Mouse (Mus musculus): ENCODE data around the gene Olfr1045. TPM values are rescaled to one million over a fixed set of nuclear protein-coding genes. Genes with fewer than 3 reads are reported as not detected.
"Not testable (repeated sequence)": the region's sequence is repeated elsewhere in the genome, so short reads cannot be mapped to it uniquely, and the experiment has no call there.

Olfr1045 gene
- not detected in 2 replicates for polyA plus RNA-seq (2015; fragmentation: Nextera tagmentation; extraction: Ambion mirVana)

DNA sequence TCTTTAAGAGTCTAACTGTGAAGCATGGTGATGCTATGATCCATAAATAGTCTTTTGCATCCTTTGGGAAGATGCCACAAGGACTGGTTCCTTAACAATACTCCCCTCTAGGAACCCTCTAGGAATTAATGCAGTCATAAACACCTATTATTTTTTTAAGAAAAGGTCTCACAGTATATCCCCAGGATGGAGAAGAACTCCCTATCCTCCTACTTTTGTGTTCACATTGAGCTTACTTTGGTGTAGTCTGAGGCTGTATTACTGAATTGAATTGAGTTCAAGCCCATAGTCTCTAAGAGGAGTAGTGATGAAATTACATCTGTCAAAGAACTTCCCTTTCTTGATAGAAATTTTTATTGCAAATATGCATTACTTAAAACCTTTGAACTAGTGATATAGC is at the start of gene Olfr1045:
TSS of gene Olfr1045 (minus strand) at position 101 of the 400 bp plus-strand sequence.
- no peak for ATAC-seq (replicated peaks)
- no peaks in the 10 kb centered on the region for H3K36me3 ChIP-seq (replicated peaks)
- no peaks in the 10 kb centered on the region for H3K4me1 ChIP-seq
- H3K27ac ChIP-seq, result no peak within 1 kb of the TSS
- H3K27me3 ChIP-seq (replicated peaks), result no peaks in the 10 kb centered on the region
- no peak within 1 kb of the TSS for H3K4me2 ChIP-seq
- no peak within 1 kb of the TSS for H3K9ac ChIP-seq
- H3K9me3 ChIP-seq, result no peaks in the 10 kb centered on the region
- no peak within 1 kb of the TSS for H3K4me3 ChIP-seq

- H3K27me3 ChIP-seq (replicated peaks), result no peaks in the 10 kb centered on the region
- H3K36me3 ChIP-seq (replicated peaks), result no peaks in the 10 kb centered on the region
- no peak within 1 kb of the TSS for H3K27ac ChIP-seq
- H3K4me3 ChIP-seq, result no peak within 1 kb of the TSS
- no peak for ATAC-seq (replicated peaks)
- H3K4me1 ChIP-seq, result no peaks in the 10 kb centered on the region
- H3K4me2 ChIP-seq, result no peak within 1 kb of the TSS
- no peaks in the 10 kb centered on the region for H3K9me3 ChIP-seq
- no peak within 1 kb of the TSS for H3K9ac ChIP-seq
These were observed 37.4 kb upstream of the Olfr1045 start, which contains the start of gene Olfr1048 for GRCm38 (mm10) chr2:86240189-86240588. TSS of gene Olfr1048 (minus strand) at chr2:86240289.

DNA sequence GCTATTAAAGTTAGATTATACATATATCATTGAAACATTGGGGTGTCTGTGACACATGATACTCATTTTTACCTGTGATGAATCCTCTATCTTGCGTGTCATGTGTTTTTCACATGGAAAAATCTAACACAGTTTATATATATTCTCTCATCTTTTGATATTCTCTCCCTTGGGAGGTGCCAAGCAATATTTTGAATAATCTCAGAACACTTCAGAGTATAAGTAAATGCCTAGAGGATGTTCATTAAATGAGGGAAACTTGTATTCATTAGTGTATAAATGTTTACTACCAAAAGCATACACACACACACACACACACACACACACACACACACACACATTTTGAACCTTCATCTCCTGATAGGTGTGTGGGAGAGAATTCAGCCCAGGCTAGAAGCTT is 28.5 kb upstream of the Olfr1045 start, which contains the start of gene Olfr1047:
TSS of gene Olfr1047 (minus strand) at position 101 of the 400 bp plus-strand sequence.
- no peaks in the 10 kb centered on the region for H3K9me3 ChIP-seq
- 98% methylated on average over 1 of the region's 1 CpGs for WGBS
- ATAC-seq (replicated peaks), result no peak
- H3K27ac ChIP-seq, result no peak within 1 kb of the TSS
- H3K36me3 ChIP-seq (replicated peaks), result no peaks in the 10 kb centered on the region
- H3K9ac ChIP-seq, result no peak within 1 kb of the TSS
- no peaks in the 10 kb centered on the region for H3K4me1 ChIP-seq
- no peak within 1 kb of the TSS for H3K4me2 ChIP-seq
- H3K4me3 ChIP-seq, result no peak within 1 kb of the TSS
- no peaks in the 10 kb centered on the region for H3K27me3 ChIP-seq (replicated peaks)

DNA sequence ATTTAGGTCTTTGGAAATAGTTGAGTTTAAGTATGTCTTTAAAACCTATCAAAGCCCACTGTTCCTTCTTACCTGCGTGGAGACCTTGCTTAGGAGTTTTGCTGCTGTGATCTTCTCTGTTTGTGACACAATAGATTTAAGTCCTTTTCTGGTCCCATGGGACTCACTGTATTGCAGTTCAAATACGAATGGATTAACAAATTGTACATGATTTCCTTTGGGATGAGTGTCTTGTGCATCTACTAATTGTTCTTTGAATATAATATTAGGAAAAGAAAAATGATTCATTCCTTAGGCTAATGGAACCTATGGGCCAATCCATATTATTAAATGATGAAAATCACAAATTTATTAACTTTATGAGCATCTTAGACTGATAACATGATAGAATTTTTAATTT is 16.4 kb upstream of the Olfr1045 start, which contains the start of gene Olfr1046:
TSS of gene Olfr1046 (minus strand) at position 101 of the 400 bp plus-strand sequence.
- 71% methylated on average over 2 of the region's 2 CpGs for WGBS
- H3K36me3 ChIP-seq (replicated peaks), result no peaks in the 10 kb centered on the region
- no peak for ATAC-seq (replicated peaks)
- H3K9me3 ChIP-seq, result no peaks in the 10 kb centered on the region
- no peak within 1 kb of the TSS for H3K9ac ChIP-seq
- no peaks in the 10 kb centered on the region for H3K27me3 ChIP-seq (replicated peaks)
- no peaks in the 10 kb centered on the region for H3K4me1 ChIP-seq
- H3K4me2 ChIP-seq, result no peak within 1 kb of the TSS
- H3K27ac ChIP-seq, result no peak within 1 kb of the TSS
- no peak within 1 kb of the TSS for H3K4me3 ChIP-seq

DNA sequence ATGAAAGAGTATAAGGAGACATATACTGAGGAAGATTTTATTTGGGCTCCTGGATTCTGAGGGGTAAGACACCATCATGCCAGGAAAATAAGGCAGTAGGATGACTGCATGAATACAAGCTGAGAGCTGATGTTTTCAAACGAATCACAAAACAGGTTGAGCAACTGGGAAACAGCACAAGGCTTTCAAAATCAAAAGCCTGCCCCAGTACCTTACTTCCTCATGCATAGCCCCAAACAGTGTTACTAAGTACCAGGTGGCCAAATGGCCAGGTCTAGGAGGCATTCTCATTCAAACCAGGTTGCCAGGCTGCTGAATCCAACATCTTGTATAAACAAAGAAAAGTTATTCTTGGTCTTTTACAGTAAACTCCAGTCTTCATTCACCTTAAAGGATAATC is 6.9 kb downstream of the Olfr1045 start:
- Histone ChIP-seq H3K27ac (no peak overlapping the region), H3K9ac (no peak overlapping the region), H3K4me2 (no peak overlapping the region), H3K27me3 (replicated peaks) (no peaks in the 10 kb centered on the region), H3K36me3 (replicated peaks) (no peaks in the 10 kb centered on the region), H3K4me3 (no peak overlapping the region), H3K9me3 (no peaks in the 10 kb centered on the region), H3K4me1 (no peaks in the 10 kb centered on the region)
- no peak for ATAC-seq (replicated peaks)
- WGBS, result 50% methylated on average over 1 of the region's 1 CpGs

- no peak within 1 kb of the TSS for H3K9ac ChIP-seq
- H3K36me3 ChIP-seq (replicated peaks), result no peaks in the 10 kb centered on the region
- ATAC-seq (replicated peaks), result no peak
- H3K27ac ChIP-seq, result no peak within 1 kb of the TSS
- no peaks in the 10 kb centered on the region for H3K27me3 ChIP-seq (replicated peaks)
- no peaks in the 10 kb centered on the region for H3K4me1 ChIP-seq
- no peak within 1 kb of the TSS for H3K4me2 ChIP-seq
- H3K4me3 ChIP-seq, result no peak within 1 kb of the TSS
- H3K9me3 ChIP-seq, result no peaks in the 10 kb centered on the region
These were observed 17.2 kb downstream of the Olfr1045 start, which contains the start of gene Olfr52 for GRCm38 (mm10) chr2:86185583-86185982. TSS of gene Olfr52 (minus strand) at chr2:86185683.

- H3K4me1 ChIP-seq, result no peaks in the 10 kb centered on the region
- no peaks in the 10 kb centered on the region for H3K27me3 ChIP-seq (replicated peaks)
- no peak overlapping the region for H3K9ac ChIP-seq
- no peak overlapping the region for H3K27ac ChIP-seq
- H3K9me3 ChIP-seq, result no peaks in the 10 kb centered on the region
- WGBS, result 80% methylated on average over 3 of the region's 3 CpGs
- no peak for ATAC-seq (replicated peaks)
- H3K36me3 ChIP-seq (replicated peaks), result no peaks in the 10 kb centered on the region
- no peak overlapping the region for H3K4me2 ChIP-seq
- no peak overlapping the region for H3K4me3 ChIP-seq
These were observed 22.9 kb downstream of the Olfr1045 start for GRCm38 (mm10) chr2:86179950-86180349.

- Histone ChIP-seq H3K9ac (no peak within 1 kb of the TSS), H3K4me2 (no peak within 1 kb of the TSS), H3K4me3 (no peak within 1 kb of the TSS), H3K27me3 (replicated peaks) (no peaks in the 10 kb centered on the region), H3K4me1 (no peaks in the 10 kb centered on the region), H3K27ac (no peak within 1 kb of the TSS), H3K36me3 (replicated peaks) (no peaks in the 10 kb centered on the region), H3K9me3 (no peaks in the 10 kb centered on the region)
- no peak for ATAC-seq (replicated peaks)
These were observed 25.1 kb downstream of the Olfr1045 start, which contains the start of gene Olfr1044 for GRCm38 (mm10) chr2:86177720-86178119. TSS of gene Olfr1044 (minus strand) at chr2:86177820.

DNA sequence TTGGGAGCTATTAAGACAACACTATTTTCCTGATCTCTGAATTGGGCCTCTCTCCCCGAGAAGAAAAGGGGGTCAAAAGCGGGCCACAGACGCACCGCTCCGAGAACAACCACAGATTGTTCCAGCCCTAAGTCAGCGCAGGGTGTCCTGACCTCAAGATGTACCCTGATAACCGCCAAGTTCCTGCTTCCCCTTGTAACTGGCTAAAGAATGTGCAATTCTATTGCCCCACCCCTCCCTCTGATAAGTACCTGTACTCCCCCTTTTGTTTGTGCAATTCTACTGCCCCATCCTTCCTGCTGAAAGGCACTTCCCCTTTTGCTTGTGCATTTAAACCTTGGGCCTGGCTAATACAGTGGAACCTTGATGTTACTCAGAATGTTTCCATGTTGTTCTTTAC is 27.4 kb downstream of the Olfr1045 start:
- H3K36me3 ChIP-seq (replicated peaks); H3K4me3 ChIP-seq; H3K4me1 ChIP-seq; H3K9me3 ChIP-seq; H3K27me3 ChIP-seq (replicated peaks); H3K4me2 ChIP-seq; ATAC-seq (replicated peaks); H3K9ac ChIP-seq; H3K27ac ChIP-seq: not testable (repeated sequence)
- 98% methylated on average over 7 of the region's 7 CpGs for WGBS

DNA sequence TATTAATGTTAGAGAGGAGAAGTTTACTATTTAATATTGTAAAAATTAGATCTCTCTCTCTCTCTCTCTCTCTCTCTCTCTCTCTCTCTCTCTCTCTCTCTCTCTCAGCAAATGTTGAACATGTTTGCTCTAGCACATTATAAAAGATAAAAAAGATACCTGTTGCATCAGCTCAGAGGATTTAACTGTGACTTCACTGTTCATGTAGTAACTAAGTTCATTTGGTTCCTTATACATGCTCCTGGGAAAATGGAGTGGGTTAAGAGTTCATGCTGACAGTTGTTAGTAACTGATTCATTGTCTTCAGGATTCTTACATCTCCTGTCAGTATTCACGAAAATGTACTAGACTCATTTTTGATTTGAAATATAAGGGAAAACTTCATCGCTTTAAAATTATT is 35.4 kb downstream of the Olfr1045 start, which contains the start of gene Olfr1043:
TSS of gene Olfr1043 (minus strand) at position 101 of the 400 bp plus-strand sequence.
- no peak within 1 kb of the TSS for H3K4me2 ChIP-seq
- no peaks in the 10 kb centered on the region for H3K9me3 ChIP-seq
- no peak within 1 kb of the TSS for H3K9ac ChIP-seq
- no peak within 1 kb of the TSS for H3K4me3 ChIP-seq
- H3K36me3 ChIP-seq (replicated peaks), result no peaks in the 10 kb centered on the region
- ATAC-seq (replicated peaks), result no peak
- WGBS, result 87% methylated on average over 2 of the region's 2 CpGs
- no peaks in the 10 kb centered on the region for H3K4me1 ChIP-seq
- no peak within 1 kb of the TSS for H3K27ac ChIP-seq
- no peaks in the 10 kb centered on the region for H3K27me3 ChIP-seq (replicated peaks)

DNA sequence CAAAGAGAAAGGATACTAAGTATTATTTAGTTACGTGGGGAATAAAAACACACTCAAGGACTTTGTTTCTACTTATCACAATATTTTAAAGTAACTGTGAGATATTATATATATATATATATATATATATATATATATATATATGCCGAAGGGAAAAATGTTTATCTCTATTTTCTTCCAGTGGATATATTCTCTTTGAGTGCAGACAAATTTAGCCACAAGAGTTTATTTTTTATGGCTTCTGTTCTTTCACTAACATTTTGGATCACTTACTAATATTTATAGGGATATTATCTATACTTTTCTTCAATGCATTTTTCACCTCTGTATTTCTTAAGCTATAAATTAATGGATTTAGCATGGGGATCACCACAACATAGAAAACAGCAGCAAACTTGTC is 41.1 kb downstream of the Olfr1045 start, which contains the start of gene Olfr1042:
TSS of gene Olfr1042 (minus strand) at position 101 of the 400 bp plus-strand sequence.
- Histone ChIP-seq H3K27me3 (replicated peaks) (no peaks in the 10 kb centered on the region), H3K9me3 (no peaks in the 10 kb centered on the region), H3K4me1 (no peaks in the 10 kb centered on the region), H3K9ac (no peak within 1 kb of the TSS), H3K36me3 (replicated peaks) (no peaks in the 10 kb centered on the region), H3K27ac (no peak within 1 kb of the TSS), H3K4me2 (no peak within 1 kb of the TSS), H3K4me3 (no peak within 1 kb of the TSS)
- ATAC-seq (replicated peaks), result no peak
- 83% methylated on average over 2 of the region's 2 CpGs for WGBS

- 76% methylated on average over 1 of the region's 1 CpGs for WGBS
- ATAC-seq (replicated peaks), result no peak
- H3K27me3 ChIP-seq (replicated peaks), result no peaks in the 10 kb centered on the region
- no peak within 1 kb of the TSS for H3K4me3 ChIP-seq
- H3K36me3 ChIP-seq (replicated peaks), result no peaks in the 10 kb centered on the region
- H3K27ac ChIP-seq, result no peak within 1 kb of the TSS
- no peak within 1 kb of the TSS for H3K9ac ChIP-seq
- H3K4me2 ChIP-seq, result no peak within 1 kb of the TSS
- H3K4me1 ChIP-seq, result no peaks in the 10 kb centered on the region
- H3K9me3 ChIP-seq, result no peaks in the 10 kb centered on the region
These were observed 56.2 kb downstream of the Olfr1045 start, which contains the start of gene Olfr1040 for GRCm38 (mm10) chr2:86146632-86147031. TSS of gene Olfr1040 (minus strand) at chr2:86146732.

Measured in midbrain, embryonic 15.5 days (tissue).